Mouse (Mus musculus) kidney, embryonic 15.5 days (tissue): ENCODE measurements around the gene Maats1. TPM values are rescaled to one million over a fixed set of nuclear protein-coding genes. Genes with fewer than 3 reads are reported as not detected.

Experiments
- ATAC-seq: fragments of 200-750 bp; cut with Nextera tagmentation; replicated peaks from 2 replicates; pipeline ENCODE4 v1.8.0; 2017; ENCODE audit warnings: moderate TSS enrichment; ENCODE audit not compliant: low FRiP score
- H3K27ac ChIP-seq: fragments of 300-500 bp; sonication (generic); 2 replicates; pipeline ENCODE4 v1.5.1; 2015; ENCODE audit warnings: mild to moderate bottlenecking, inconsistent platforms
- H3K27me3 ChIP-seq: fragments of 300-500 bp; sonication (generic); 2 replicates; pipeline ENCODE4 v1.6.1; 2015; ENCODE audit warnings: inconsistent platforms
- H3K36me3 ChIP-seq: fragments of 300-500 bp; sonication (generic); 2 replicates; pipeline ENCODE4 v1.6.1; 2015; ENCODE audit warnings: inconsistent platforms
- H3K4me1 ChIP-seq: fragments of 300-500 bp; sonication (generic); 2 replicates; pipeline ENCODE4 v1.6.1; 2015; ENCODE audit warnings: inconsistent platforms
- H3K4me2 ChIP-seq: fragments of 300-500 bp; sonication (generic); 2 replicates; pipeline ENCODE4 v1.6.1; 2015; ENCODE audit warnings: moderate library complexity, mild to moderate bottlenecking, inconsistent platforms
- H3K4me3 ChIP-seq: fragments of 300-500 bp; sonication (generic); replicated peaks from 2 replicates; pipeline ENCODE4 v1.5.1; 2015; ENCODE audit warnings: mild to moderate bottlenecking, inconsistent platforms
- H3K9ac ChIP-seq: fragments of 300-500 bp; sonication (generic); 2 replicates; pipeline ENCODE4 v1.6.1; 2015; ENCODE audit warnings: mild to moderate bottlenecking, inconsistent platforms
- H3K9me3 ChIP-seq: fragments of 300-500 bp; sonication (generic); replicated peaks from 2 replicates; pipeline ENCODE4 v1.6.1; 2016; ENCODE audit warnings: inconsistent platforms
- WGBS: fragments of 180-500 bp; shearing (Covaris S2); methylation state at CpG from one replicate; pipeline ENCODE4 v1.1.7; 2015; ENCODE audit warnings: mixed read lengths; 5-methylcytosine and 5-hydroxymethylcytosine counted together
- polyA plus RNA-seq: library from polyadenylated mRNA; unstranded; fragments of >200 nt; fragmentation: Nextera tagmentation; extraction: Ambion mirVana; gene quantifications from 2 replicates; pipeline ENCODE4 v1.2.1, GENCODE M21; 2015

The Maats1 gene
- polyA plus RNA-seq, 1 experiment from 2014 or later = 0.27 TPM

DNA sequence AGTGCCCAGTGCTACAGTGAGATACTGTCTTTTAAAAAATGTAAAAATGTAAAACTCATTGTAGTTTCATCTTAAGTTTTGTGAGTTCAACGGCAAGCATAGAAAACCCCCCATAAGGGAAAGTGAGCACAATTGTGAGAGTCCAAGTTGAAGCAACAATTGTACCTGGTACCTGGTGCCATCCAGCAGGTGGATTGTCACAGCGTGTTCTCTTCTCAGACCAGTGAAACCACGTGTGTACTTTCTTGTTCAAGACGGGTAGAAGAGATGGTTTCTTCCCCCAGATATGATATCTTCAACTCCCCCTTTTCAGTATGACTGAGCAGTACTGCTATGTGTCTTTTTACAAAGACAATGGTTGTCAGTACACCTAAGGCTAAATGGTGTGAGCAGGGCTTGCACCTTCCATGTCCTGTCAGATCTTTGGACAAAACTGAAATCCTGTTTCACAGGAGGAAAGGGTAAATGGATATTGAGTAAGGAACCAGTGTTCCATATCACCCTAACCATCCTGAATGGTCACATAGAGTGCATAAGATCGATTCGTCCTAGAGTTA, 16.4 kb upstream of the Maats1 start:
- peaks cover 11% of the 10 kb centered on the region; the same call in 1 of the 2 replicates for H3K36me3 ChIP-seq
- H3K27me3 ChIP-seq = no peaks in the 10 kb centered on the region
- WGBS = 90% methylated on average over 6 of the region's 6 CpGs
- peaks cover 9% of the 10 kb centered on the region; the same call in 1 of the 2 replicates for H3K4me1 ChIP-seq
- H3K27ac ChIP-seq = no peak overlapping the region
- H3K9me3 ChIP-seq = no peaks in the 10 kb centered on the region
- no peak overlapping the region for H3K9ac ChIP-seq
- no peak for ATAC-seq
- no peak overlapping the region for H3K4me3 ChIP-seq
- no peak overlapping the region for H3K4me2 ChIP-seq

DNA sequence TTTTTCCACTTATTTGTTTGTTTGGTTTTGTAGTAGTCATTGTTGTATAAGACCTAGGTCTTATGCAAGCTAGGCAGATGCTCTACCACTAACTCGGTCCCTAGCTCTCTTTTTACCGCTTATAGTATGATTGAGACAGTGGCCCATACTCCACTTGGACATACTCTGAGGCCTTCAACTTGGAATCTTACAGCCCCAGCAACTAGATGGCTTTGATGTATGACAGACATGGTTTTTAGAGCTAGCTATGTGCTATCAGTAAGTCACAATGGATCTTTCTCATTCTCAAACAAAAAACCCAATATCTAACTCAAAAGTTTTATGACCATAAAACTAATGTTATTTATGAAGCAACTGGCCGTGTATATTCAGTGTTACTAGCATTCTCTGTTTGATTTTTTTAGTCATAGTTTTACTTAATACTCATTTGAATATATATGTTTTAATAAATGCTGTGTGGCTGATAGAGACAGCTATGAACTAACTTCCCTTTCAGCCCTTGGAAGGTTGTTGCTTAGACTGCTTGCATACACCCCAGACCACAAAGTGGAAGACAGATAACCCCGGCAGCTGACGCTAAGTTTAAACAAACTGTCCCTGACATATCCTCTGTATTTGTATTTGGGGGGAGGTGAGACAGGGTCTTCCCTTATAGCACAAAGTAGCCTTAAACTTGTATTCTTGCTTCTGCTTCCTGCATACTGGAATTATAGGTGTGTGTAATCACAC, 12.4 kb upstream of the Maats1 start:
- Histone ChIP-seq H3K4me3 (no peak overlapping the region), H3K27me3 (no peaks in the 10 kb centered on the region), H3K36me3 (peaks cover 43% of the 10 kb centered on the region), H3K4me1 (no peaks in the 10 kb centered on the region), H3K27ac (no peak overlapping the region), H3K9ac (no peak overlapping the region), H3K9me3 (no peaks in the 10 kb centered on the region), H3K4me2 (no peak overlapping the region)
- no peak for ATAC-seq
- WGBS = 88% methylated on average over 5 of the region's 5 CpGs

DNA sequence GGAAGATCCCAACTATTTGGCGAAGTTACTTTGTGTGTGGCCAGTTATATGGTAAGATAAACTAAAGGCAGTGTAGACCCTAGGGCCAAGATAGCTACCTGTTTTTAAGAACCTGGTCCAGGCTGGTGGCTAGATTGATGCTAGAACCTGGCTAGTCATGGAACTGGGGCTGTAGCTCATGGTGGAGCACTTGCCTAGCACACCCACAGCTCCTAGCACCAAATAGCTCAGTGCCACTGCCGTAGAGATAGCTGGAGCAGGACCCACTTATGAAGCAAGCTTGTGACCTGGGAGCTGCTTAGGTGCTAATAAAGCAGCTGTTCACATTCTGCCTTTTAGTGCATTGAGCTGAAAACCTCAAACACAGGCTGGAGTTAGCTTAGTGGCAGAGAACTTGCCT, 11.7 kb upstream of the Maats1 start:
- no peak overlapping the region for H3K4me2 ChIP-seq
- H3K9ac ChIP-seq = no peak overlapping the region
- H3K4me3 ChIP-seq = no peak overlapping the region
- H3K4me1 ChIP-seq = no peaks in the 10 kb centered on the region
- peaks cover 49% of the 10 kb centered on the region for H3K36me3 ChIP-seq
- 95% methylated on average over 2 of the region's 2 CpGs for WGBS
- ATAC-seq = no peak
- no peak overlapping the region for H3K27ac ChIP-seq
- H3K9me3 ChIP-seq = no peaks in the 10 kb centered on the region
- no peaks in the 10 kb centered on the region for H3K27me3 ChIP-seq

DNA sequence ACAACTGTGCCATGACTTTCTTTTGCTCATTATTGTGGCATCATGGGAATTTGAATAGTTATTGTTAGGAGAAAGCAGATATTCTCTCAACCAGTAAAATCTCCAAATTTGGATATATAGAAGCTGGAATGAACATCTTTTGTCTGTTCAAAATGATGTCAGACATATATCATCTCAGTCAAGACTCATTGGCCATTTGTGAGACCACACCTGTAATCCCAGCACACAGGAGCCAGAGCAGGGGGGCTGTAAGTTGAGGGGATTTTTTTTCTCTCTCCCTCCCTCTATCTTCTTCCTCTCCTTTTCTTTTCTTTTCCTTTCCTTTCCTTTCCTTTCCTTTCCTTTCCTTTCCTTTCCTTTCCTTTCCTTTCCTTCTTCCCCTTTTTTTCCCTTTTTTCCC, 10.9 kb upstream of the Maats1 start:
- Histone ChIP-seq H3K4me2 (no peak overlapping the region), H3K9me3 (no peaks in the 10 kb centered on the region), H3K4me1 (peaks cover 6% of the 10 kb centered on the region), H3K36me3 (peaks cover 49% of the 10 kb centered on the region), H3K4me3 (no peak overlapping the region), H3K27ac (no peak overlapping the region), H3K27me3 (no peaks in the 10 kb centered on the region), H3K9ac (no peak overlapping the region)
- no peak for ATAC-seq

DNA sequence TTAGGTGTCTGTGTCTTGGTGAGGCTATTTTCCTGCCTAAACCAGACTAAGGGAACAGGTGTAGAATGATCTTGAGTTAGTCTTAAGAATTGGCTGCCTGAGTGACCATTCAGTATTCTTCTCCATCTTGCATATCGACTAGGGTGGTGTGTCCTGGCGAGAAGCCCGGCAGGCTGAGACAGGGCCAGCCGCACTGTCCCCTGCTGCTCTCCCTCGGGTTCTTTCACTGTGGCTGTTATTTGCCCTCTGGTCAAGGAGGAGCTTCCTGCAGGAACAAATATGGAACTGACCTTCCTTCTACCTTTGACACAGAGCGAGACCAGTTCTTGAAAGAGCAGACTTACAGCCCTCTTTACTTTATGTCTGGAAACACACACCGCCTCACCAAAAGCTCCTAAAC, 10.1 kb upstream of the Maats1 start:
- 86% methylated on average over 7 of the region's 7 CpGs for WGBS

DNA sequence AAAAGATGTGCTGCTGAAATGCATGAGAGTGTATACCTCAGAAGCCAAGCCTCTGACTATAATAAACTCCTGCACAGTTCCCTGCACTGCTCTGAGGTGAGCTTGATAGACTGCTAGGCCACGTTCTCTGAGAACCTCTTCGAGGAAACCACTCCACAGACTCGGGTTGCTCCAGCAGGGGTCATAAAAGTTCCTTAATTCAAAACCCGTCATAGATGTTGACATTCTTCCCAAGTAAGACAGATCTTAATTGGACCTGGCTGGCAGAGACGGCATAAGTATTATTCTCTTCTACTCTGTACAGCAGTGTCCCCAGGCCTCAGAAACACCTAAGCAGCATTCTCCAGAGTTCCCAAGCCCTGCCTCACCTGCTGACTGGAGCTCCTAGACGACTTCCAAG, 9.0 kb upstream of the Maats1 start:
- Histone ChIP-seq H3K4me2 (no peak overlapping the region), H3K27ac (no peak overlapping the region), H3K36me3 (peaks cover 43% of the 10 kb centered on the region), H3K9ac (no peak overlapping the region), H3K4me3 (no peak overlapping the region), H3K27me3 (no peaks in the 10 kb centered on the region), H3K9me3 (no peaks in the 10 kb centered on the region), H3K4me1 (peaks cover 11% of the 10 kb centered on the region)
- 73% methylated on average over 6 of the region's 6 CpGs for WGBS
- ATAC-seq = no peak

More for the DNA sequence above, 10.1 kb upstream of the Maats1 start:
- no peak overlapping the region for H3K9ac ChIP-seq
- no peak overlapping the region for H3K4me2 ChIP-seq
- H3K36me3 ChIP-seq = peaks cover 49% of the 10 kb centered on the region
- no peak overlapping the region for H3K27ac ChIP-seq
- no peak overlapping the region for H3K4me3 ChIP-seq
- H3K27me3 ChIP-seq = no peaks in the 10 kb centered on the region
- no peak for ATAC-seq
- H3K9me3 ChIP-seq = no peaks in the 10 kb centered on the region
- peaks cover 11% of the 10 kb centered on the region for H3K4me1 ChIP-seq

DNA sequence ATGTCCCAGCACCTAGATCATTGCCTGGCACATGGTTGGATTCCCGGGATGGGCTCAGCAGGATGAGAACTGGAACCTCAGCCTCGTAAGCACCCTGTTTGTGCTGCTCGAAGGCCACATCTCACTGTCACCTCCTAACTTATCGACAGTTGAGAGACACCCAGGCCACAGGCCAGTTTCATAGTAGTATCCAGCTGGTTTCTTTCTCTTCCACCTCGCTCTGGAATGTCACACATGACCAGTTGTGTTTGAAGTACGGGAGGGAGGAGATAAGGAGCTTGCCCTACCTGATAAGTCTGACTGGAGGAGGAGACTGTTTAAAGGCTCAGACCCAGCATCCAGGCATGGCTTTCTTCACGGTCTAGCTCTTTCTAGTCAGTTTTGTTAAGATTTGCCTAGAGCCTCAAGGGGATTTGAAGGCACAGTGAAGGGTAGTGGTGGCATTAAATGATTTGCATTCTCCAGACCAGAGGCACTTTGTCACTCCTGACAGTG, 8.5 kb upstream of the Maats1 start:
- Histone ChIP-seq H3K9ac (no peak overlapping the region), H3K27ac (no peak overlapping the region), H3K36me3 (peaks cover 43% of the 10 kb centered on the region), H3K4me3 (no peak overlapping the region), H3K27me3 (no peaks in the 10 kb centered on the region), H3K4me1 (peaks cover 12% of the 10 kb centered on the region), H3K9me3 (no peaks in the 10 kb centered on the region), H3K4me2 (no peak overlapping the region)
- WGBS = 68% methylated on average over 7 of the region's 7 CpGs
- no peak for ATAC-seq

DNA sequence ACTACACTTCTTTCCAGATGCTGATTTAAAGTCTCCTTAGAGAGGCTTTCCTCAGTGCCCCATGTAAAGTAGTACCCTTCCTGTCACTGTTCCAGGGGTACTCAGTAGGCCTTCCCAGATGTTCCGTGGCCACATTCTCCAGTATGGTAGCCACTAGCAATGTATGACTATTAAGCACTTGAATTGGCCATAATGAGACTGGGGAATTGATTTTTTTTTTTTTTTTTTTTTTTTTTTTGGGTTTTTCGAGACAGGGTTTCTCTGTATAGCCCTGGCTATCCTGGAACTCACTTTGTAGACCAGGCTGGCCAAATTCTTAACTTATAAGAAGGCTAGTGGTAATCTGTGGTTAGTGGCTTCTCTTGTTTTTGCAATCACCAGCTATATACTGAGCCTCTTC, 7.9 kb upstream of the Maats1 start:
- 87% methylated on average over 2 of the region's 2 CpGs for WGBS

DNA sequence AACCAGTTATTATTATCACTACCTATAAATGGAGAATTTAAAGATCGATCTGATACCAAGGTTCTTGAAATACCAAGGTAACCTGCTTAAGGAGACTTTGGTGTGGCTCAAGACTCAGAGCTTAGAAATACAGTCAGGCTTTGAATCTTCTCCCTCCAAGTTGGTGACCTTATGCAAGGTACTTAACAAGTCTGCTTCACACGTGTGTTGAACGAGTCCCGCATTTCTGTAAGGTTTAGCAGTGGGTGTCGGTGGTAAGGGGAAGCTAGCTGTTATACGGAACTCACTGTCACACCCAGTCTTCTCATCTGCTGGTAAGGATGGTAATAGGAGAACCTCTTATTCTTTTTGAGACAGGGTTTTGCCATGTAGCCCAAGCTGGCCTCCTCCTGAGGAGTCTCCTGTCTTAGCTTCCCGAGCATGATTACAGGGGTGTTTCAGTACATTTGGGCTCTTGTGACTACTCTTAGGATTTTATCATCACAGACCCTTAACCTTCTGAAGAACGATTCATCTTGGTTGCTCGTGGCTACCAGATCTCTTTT, 6.3 kb upstream of the Maats1 start:
- WGBS = 85% methylated on average over 9 of the region's 9 CpGs
- ATAC-seq = no peak
- H3K4me2 ChIP-seq = peak overlapping the region; percentile 63; the same call in 1 of the 2 replicates

More for the DNA sequence above, 7.9 kb upstream of the Maats1 start:
- Histone ChIP-seq H3K4me1 (peaks cover 16% of the 10 kb centered on the region), H3K27me3 (no peaks in the 10 kb centered on the region), H3K36me3 (peaks cover 43% of the 10 kb centered on the region), H3K4me2 (no peak overlapping the region), H3K9me3 (no peaks in the 10 kb centered on the region), H3K27ac (no peak overlapping the region), H3K9ac (no peak overlapping the region), H3K4me3 (no peak overlapping the region)
- ATAC-seq = no peak

DNA sequence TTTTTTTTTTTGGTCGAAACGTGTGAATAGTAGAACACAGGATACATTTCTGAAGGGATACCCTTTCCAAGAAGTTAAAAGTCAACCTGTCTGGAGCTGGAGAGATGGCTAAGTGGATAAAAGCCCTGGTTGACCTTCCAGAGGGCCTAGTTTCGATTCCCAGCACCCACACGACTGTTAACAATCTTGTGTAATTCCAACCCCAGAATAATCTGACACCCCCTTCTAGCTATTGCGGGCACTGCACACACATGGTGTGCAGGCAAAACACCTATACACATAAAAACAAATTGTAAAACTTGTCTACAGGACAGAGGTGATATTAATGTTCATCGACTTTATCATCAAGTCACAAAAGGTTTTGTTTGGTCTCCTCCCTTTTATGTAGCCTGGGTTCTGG, 5.6 kb upstream of the Maats1 start:
- no peak for ATAC-seq
- H3K27me3 ChIP-seq = no peaks in the 10 kb centered on the region
- no peaks in the 10 kb centered on the region for H3K9me3 ChIP-seq
- peak overlapping the region; percentile 86; the same call in 1 of the 2 replicates for H3K9ac ChIP-seq
- H3K4me1 ChIP-seq = peaks cover 19% of the 10 kb centered on the region
- H3K4me2 ChIP-seq = peak overlapping the region; percentile 63
- H3K27ac ChIP-seq = no peak overlapping the region
- peaks cover 34% of the 10 kb centered on the region for H3K36me3 ChIP-seq
- 62% methylated on average over 6 of the region's 6 CpGs for WGBS
- H3K4me3 ChIP-seq = peak overlapping the region; percentile 90

More for the DNA sequence above, 6.3 kb upstream of the Maats1 start:
- H3K27me3 ChIP-seq = no peaks in the 10 kb centered on the region
- peaks cover 19% of the 10 kb centered on the region for H3K4me1 ChIP-seq
- H3K9me3 ChIP-seq = no peaks in the 10 kb centered on the region
- peaks cover 38% of the 10 kb centered on the region for H3K36me3 ChIP-seq
- no peak overlapping the region for H3K9ac ChIP-seq
- H3K4me3 ChIP-seq = no peak overlapping the region
- H3K27ac ChIP-seq = no peak overlapping the region

DNA sequence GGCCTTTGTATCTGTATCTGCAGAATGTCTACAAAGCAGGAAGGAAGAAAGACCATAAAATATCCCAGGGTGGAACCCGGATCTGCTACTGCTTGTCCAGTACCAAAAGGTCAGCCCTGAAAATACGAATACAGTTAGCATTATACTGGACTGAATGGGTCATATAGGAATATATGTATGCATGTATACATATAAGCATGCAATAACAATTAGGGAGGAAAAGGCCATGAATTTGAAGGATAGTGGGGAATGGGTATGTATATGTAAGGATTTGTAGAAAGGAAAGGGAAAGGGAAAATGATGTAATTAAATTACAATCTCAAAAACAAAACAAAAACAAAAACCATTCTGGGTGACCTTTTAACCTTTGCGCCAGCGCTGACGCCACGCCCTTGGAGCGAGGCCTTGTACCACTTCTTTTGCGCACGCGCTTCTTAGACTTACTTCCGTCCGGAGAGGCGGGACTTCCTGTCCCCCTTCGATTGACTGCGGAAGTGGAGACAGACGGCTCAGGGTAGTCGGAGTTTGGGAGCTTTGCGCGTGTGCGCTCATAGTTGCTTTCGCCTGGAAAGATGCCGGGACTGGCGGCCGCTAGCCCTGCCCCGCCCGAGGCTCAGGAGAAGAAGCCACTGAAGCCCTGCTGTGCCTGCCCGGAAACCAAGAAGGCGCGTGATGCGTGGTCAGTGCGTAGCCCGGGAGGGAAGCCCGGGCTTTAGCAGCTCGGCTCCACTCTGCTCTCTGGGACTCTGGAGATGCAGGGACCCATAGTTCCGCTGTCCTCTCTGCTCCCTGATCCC, 4.8 kb upstream of the Maats1 start, which contains the start of the genes Cox17 and Gm21987:
Gene Cox17, plus strand, starts transcription at position 463 of the 797 bp plus-strand sequence.
Gene Gm21987, plus strand, starts transcription at position 512 of the 797 bp plus-strand sequence.
- Histone ChIP-seq H3K9ac (peak within 1 kb of the TSS; percentile 86), H3K36me3 (peaks cover 28% of the 10 kb centered on the region), H3K9me3 (no peaks in the 10 kb centered on the region), H3K4me2 (peak within 1 kb of the TSS; percentile 63), H3K27me3 (no peaks in the 10 kb centered on the region), H3K4me1 (peaks cover 22% of the 10 kb centered on the region), H3K4me3 (peak within 1 kb of the TSS; percentile 90), H3K27ac (peak within 1 kb of the TSS; percentile 96)
- ATAC-seq = peak; percentile 97
- WGBS = 3% methylated on average over 35 of the region's 35 CpGs
